Mouse (Mus musculus) limb, embryonic 13.5 days (tissue): ENCODE measurements around the gene Recql. TPM values are rescaled to one million over a fixed set of nuclear protein-coding genes. Genes with fewer than 3 reads are reported as not detected.

ENCODE experiments used
- ATAC-seq: fragments of 200-750 bp; cut with Nextera tagmentation; 2 replicates; pipeline ENCODE4 v1.8.0; 2017; ENCODE audit warnings: low read depth, moderate number of reproducible peaks, moderate TSS enrichment; ENCODE audit not compliant: low FRiP score
- H3K27ac ChIP-seq: fragments of 300-500 bp; sonication (generic); 2 replicates; pipeline ENCODE4 v1.5.1; 2015; ENCODE audit warnings: inconsistent platforms, mild to moderate bottlenecking, moderate library complexity
- H3K27me3 ChIP-seq: fragments of 300-500 bp; sonication (generic); 2 replicates; pipeline ENCODE4 v1.6.1; 2015; ENCODE audit warnings: mild to moderate bottlenecking, inconsistent platforms
- H3K36me3 ChIP-seq: fragments of 300-500 bp; sonication (generic); 2 replicates; pipeline ENCODE4 v1.6.1; 2015; ENCODE audit warnings: inconsistent platforms, mild to moderate bottlenecking, moderate library complexity
- H3K4me1 ChIP-seq: fragments of 300-500 bp; sonication (generic); 2 replicates; pipeline ENCODE4 v1.6.1; 2015; ENCODE audit warnings: inconsistent platforms
- H3K4me2 ChIP-seq: fragments of 300-500 bp; sonication (generic); replicated peaks from 2 replicates; pipeline ENCODE4 v1.6.1; 2015; ENCODE audit warnings: inconsistent platforms, mild to moderate bottlenecking, moderate library complexity
- H3K4me3 ChIP-seq: fragments of 300-500 bp; sonication (generic); 2 replicates; pipeline ENCODE4 v1.5.1; 2015; ENCODE audit warnings: moderate library complexity, mild to moderate bottlenecking, inconsistent platforms
- H3K9ac ChIP-seq: fragments of 300-500 bp; sonication (generic); 2 replicates; pipeline ENCODE4 v1.6.1; 2015; ENCODE audit warnings: mild to moderate bottlenecking, inconsistent platforms
- H3K9me3 ChIP-seq: fragments of 300-500 bp; sonication (generic); 2 replicates; pipeline ENCODE4 v1.6.1; 2016; ENCODE audit warnings: inconsistent platforms
- WGBS: fragments of 180-500 bp; shearing (Covaris S2); methylation state at CpG from one replicate; pipeline ENCODE4 v1.1.7; 2015; 5-methylcytosine and 5-hydroxymethylcytosine counted together
- polyA plus RNA-seq: library from polyadenylated mRNA; unstranded; fragments of >200 nt; fragmentation: Nextera tagmentation; extraction: Ambion mirVana; gene quantifications from 2 replicates; pipeline ENCODE4 v1.2.1, GENCODE M21; 2015

The Recql gene
- polyA plus RNA-seq, 1 experiment from 2014 or later: 28.0 TPM

DNA sequence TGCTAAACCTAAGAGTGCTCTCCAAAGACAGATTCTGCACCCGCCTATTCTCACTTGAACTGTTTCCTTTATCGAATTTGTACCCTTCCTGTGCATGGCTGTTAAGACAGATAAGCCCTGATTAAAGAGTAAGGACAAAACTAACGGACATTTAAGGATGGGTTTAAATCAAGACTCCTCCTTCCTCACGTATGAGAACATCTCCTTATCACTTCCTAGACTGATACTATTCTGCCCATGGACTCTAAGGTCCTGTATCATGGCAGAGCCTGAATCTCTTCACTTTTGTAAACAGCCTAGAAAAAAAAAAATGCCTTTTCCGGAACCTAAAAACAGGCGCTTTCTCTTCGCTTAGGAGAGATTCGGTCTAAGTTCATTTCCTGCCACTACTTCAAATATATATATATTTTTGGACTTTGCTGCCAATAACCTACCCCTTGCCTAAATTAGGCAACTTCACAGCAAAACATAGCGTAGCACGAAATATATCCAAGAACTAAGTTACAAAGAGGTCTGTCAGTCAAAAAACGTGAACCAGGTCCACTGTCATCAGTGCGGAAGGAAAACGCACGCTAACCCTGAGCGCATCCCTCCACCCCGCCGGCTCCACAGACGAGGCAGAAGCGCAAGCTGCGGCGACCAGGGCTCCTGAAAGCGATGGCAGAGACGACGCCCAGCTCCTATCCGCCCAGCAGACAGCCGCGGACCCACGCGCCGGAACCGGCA, 439 bp downstream of the Recql start:
- H3K4me3 ChIP-seq: peak overlapping the region; percentile 98
- peak; percentile 64; the same call in 1 of the 2 replicates for ATAC-seq
- no peak overlapping the region for H3K27ac ChIP-seq
- no peaks in the 10 kb centered on the region for H3K27me3 ChIP-seq
- peaks cover 25% of the 10 kb centered on the region for H3K4me1 ChIP-seq
- H3K36me3 ChIP-seq: no peaks in the 10 kb centered on the region
- WGBS: 6% methylated on average over 31 of the region's 31 CpGs
- H3K9me3 ChIP-seq: no peaks in the 10 kb centered on the region
- H3K9ac ChIP-seq: peak overlapping the region; percentile 70
- peak overlapping the region; percentile 75 for H3K4me2 ChIP-seq

GRCm38 (mm10) chr6:142384521-142384920, 2.4 kb downstream of the Recql start:
- no peak overlapping the region for H3K9ac ChIP-seq
- H3K4me3 ChIP-seq: no peak overlapping the region
- no peaks in the 10 kb centered on the region for H3K36me3 ChIP-seq
- no peak overlapping the region for H3K27ac ChIP-seq
- no peak for ATAC-seq
- H3K27me3 ChIP-seq: no peaks in the 10 kb centered on the region
- WGBS: 89% methylated on average over 9 of the region's 9 CpGs
- H3K4me1 ChIP-seq: peaks cover 22% of the 10 kb centered on the region
- H3K4me2 ChIP-seq: no peak overlapping the region
- no peaks in the 10 kb centered on the region for H3K9me3 ChIP-seq

GRCm38 (mm10) chr6:142381615-142382014, 5.3 kb downstream of the Recql start:
- no peaks in the 10 kb centered on the region for H3K9me3 ChIP-seq
- ATAC-seq: no peak
- H3K27ac ChIP-seq: no peak overlapping the region
- no peak overlapping the region for H3K4me3 ChIP-seq
- no peaks in the 10 kb centered on the region for H3K27me3 ChIP-seq
- no peak overlapping the region for H3K4me2 ChIP-seq
- WGBS: 91% methylated on average over 7 of the region's 7 CpGs
- no peak overlapping the region for H3K9ac ChIP-seq
- H3K4me1 ChIP-seq: 0 out of 2 replicates have a peak, but pooled peaks cover 6% of the 10 kb centered on the region
- peaks cover 1% of the 10 kb centered on the region for H3K36me3 ChIP-seq

- no peaks in the 10 kb centered on the region for H3K4me1 ChIP-seq
- ATAC-seq: no peak
- no peak overlapping the region for H3K4me2 ChIP-seq
- no peak overlapping the region for H3K27ac ChIP-seq
- peaks cover 16% of the 10 kb centered on the region for H3K36me3 ChIP-seq
- H3K4me3 ChIP-seq: no peak overlapping the region
- no peak overlapping the region for H3K9ac ChIP-seq
- no peaks in the 10 kb centered on the region for H3K27me3 ChIP-seq
- 90% methylated on average over 6 of the region's 6 CpGs for WGBS
- no peaks in the 10 kb centered on the region for H3K9me3 ChIP-seq
Measured at GRCm38 (mm10) chr6:142379961-142380360, 6.9 kb downstream of the Recql start.

DNA sequence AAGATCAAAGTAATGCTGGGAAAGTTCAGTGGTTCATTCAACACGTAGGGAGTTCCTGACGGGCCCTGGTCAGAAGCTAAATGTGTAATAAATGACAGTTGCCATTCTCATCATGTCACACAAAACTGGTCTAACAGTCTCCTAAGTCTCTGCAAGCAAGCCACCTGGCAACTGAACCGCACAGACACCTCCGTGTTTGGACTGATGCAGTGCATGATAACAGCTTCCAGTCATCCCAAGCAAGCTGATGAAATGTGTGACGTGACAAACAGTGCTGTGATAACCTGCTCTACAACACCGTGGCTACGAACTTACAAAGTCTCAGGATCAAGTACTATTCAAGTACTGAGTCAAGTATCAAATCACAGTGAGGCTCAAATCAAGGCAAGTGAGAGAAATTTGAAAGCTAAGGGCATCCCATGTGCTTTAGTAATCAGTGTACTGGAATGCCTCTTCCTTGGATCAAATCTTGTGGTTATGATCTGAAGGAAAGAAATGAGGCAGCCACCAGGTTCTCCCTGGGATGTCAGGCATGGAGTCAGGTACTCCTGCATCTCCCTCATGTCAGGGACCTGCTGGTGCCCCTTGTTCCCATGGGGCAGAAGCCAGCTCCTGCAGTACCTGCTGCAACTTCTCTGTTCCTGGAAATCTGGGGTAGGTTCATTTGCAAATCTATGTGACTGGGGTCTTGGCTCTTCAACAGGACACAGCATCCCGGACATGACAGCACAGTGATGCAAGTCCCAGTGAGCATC, 8.1 kb downstream of the Recql start:
- WGBS: 88% methylated on average over 8 of the region's 8 CpGs
- Histone ChIP-seq H3K9me3 (no peaks in the 10 kb centered on the region), H3K9ac (no peak overlapping the region), H3K4me1 (no peaks in the 10 kb centered on the region), H3K36me3 (peaks cover 25% of the 10 kb centered on the region), H3K27ac (no peak overlapping the region), H3K4me3 (no peak overlapping the region), H3K27me3 (no peaks in the 10 kb centered on the region), H3K4me2 (no peak overlapping the region)
- no peak for ATAC-seq

GRCm38 (mm10) chr6:142377081-142377480, 9.8 kb downstream of the Recql start:
- ATAC-seq: no peak
- 62% methylated on average over 1 of the region's 1 CpGs for WGBS
- peaks cover 30% of the 10 kb centered on the region for H3K36me3 ChIP-seq
- no peak overlapping the region for H3K4me3 ChIP-seq
- no peak overlapping the region for H3K4me2 ChIP-seq
- H3K27ac ChIP-seq: no peak overlapping the region
- no peak overlapping the region for H3K9ac ChIP-seq
- H3K27me3 ChIP-seq: no peaks in the 10 kb centered on the region
- H3K9me3 ChIP-seq: no peaks in the 10 kb centered on the region
- no peaks in the 10 kb centered on the region for H3K4me1 ChIP-seq

GRCm38 (mm10) chr6:142369568-142369967, 17.3 kb downstream of the Recql start:
- peaks cover 67% of the 10 kb centered on the region for H3K36me3 ChIP-seq
- H3K9me3 ChIP-seq: no peaks in the 10 kb centered on the region
- 86% methylated on average over 3 of the region's 3 CpGs for WGBS

GRCm38 (mm10) chr6:142367565-142367964, 19.3 kb downstream of the Recql start:
- 84% methylated on average over 3 of the region's 3 CpGs for WGBS
- peaks cover 75% of the 10 kb centered on the region for H3K36me3 ChIP-seq
- no peaks in the 10 kb centered on the region for H3K27me3 ChIP-seq
- no peaks in the 10 kb centered on the region for H3K9me3 ChIP-seq
- ATAC-seq: no peak
- no peak overlapping the region for H3K4me2 ChIP-seq
- H3K4me1 ChIP-seq: no peaks in the 10 kb centered on the region
- no peak overlapping the region for H3K27ac ChIP-seq
- H3K9ac ChIP-seq: no peak overlapping the region
- H3K4me3 ChIP-seq: no peak overlapping the region

More at GRCm38 (mm10) chr6:142369568-142369967, 17.3 kb downstream of the Recql start:
- Histone ChIP-seq H3K4me3 (no peak overlapping the region), H3K27me3 (no peaks in the 10 kb centered on the region), H3K4me2 (no peak overlapping the region), H3K4me1 (no peaks in the 10 kb centered on the region), H3K9ac (no peak overlapping the region), H3K27ac (no peak overlapping the region)
- ATAC-seq: no peak

- H3K4me3 ChIP-seq: no peak overlapping the region
- H3K9me3 ChIP-seq: no peaks in the 10 kb centered on the region
- ATAC-seq: no peak
- no peak overlapping the region for H3K4me2 ChIP-seq
- no peak overlapping the region for H3K9ac ChIP-seq
- no peak overlapping the region for H3K27ac ChIP-seq
- 89% methylated on average over 10 of the region's 10 CpGs for WGBS
- no peaks in the 10 kb centered on the region for H3K4me1 ChIP-seq
- H3K27me3 ChIP-seq: no peaks in the 10 kb centered on the region
- peaks cover 74% of the 10 kb centered on the region for H3K36me3 ChIP-seq
Measured at GRCm38 (mm10) chr6:142366473-142367018, 20.3 kb downstream of the Recql start.

GRCm38 (mm10) chr6:142365742-142366472, 21.0 kb downstream of the Recql start:
- Histone ChIP-seq H3K27ac (no peak overlapping the region), H3K9me3 (no peaks in the 10 kb centered on the region), H3K4me3 (no peak overlapping the region), H3K36me3 (peaks cover 77% of the 10 kb centered on the region), H3K4me1 (no peaks in the 10 kb centered on the region), H3K9ac (no peak overlapping the region), H3K4me2 (no peak overlapping the region), H3K27me3 (no peaks in the 10 kb centered on the region)
- 84% methylated on average over 8 of the region's 8 CpGs for WGBS
- ATAC-seq: no peak

- no peak overlapping the region for H3K4me3 ChIP-seq
- WGBS: 72% methylated on average over 9 of the region's 9 CpGs
- no peak overlapping the region for H3K27ac ChIP-seq
- H3K4me2 ChIP-seq: no peak overlapping the region
- no peak for ATAC-seq
- H3K9ac ChIP-seq: no peak overlapping the region
- H3K27me3 ChIP-seq: no peaks in the 10 kb centered on the region
- H3K9me3 ChIP-seq: no peaks in the 10 kb centered on the region
- H3K36me3 ChIP-seq: peaks cover 84% of the 10 kb centered on the region
- no peaks in the 10 kb centered on the region for H3K4me1 ChIP-seq
Measured at GRCm38 (mm10) chr6:142363019-142363576, 23.8 kb downstream of the Recql start.
